Mouse (Mus musculus): ENCODE results near the gene Edn1. TPM values are rescaled to one million over a fixed set of nuclear protein-coding genes. Genes with fewer than 3 reads are reported as not detected.

Gene Edn1
- polyA plus RNA-seq, 1 experiment from 2014 or later, result 0.44 TPM

DNA sequence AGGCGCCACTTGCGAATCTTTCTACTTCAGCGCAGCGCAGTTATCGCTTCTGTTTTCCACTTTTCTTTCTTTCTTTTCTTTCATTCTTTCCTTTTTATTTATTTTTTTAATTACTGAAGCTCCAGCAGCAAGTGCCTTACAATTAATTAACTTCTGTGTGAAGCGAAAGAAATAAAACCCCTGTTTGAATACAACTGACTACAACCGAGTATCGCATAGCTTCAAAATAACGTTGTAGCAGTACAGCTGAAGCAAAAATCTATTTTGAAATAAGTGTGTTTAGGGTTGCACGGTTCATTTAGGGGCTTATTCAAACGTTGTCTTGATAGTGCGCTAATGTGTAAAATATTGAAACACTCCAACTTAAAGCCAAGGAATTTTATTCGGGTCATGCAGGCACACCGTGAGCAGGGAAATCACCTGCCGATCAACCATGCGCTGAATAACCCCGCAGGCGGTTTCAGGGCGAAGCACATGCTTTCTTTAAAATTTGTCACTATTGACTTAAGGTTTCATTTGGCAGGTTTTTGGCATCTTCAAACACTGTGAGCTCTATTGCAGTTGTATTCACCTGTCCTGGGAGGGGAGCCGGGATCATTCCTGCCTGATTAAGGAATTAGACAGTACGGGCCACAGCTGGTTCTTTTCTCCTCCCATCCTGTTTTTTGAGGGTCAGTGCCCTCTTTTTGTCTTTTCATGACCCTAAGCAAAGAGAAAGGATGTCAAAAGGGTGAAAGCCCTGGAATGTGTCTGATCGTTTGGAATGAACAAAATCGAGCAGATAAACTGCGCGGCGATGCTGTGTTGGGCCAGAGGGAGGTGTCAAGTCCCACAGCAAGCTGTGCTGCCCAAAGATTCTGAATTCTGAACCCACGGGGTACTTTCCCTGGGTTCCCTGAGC is 935 bp downstream of the Edn1 start:
- no peaks in the 10 kb centered on the region for H3K79me2 ChIP-seq (ENCODE audit: inconsistent target)
- WGBS (ENCODE audit: missing documents), result 12% methylated on average over 27 of the region's 27 CpGs
- no peak overlapping the region for H3K27ac ChIP-seq
- H3K36me3 ChIP-seq (ENCODE audit: inconsistent target), result no peaks in the 10 kb centered on the region
- H3K4me3 ChIP-seq (ENCODE audit: inconsistent target), result peak overlapping the region; percentile 25

DNA sequence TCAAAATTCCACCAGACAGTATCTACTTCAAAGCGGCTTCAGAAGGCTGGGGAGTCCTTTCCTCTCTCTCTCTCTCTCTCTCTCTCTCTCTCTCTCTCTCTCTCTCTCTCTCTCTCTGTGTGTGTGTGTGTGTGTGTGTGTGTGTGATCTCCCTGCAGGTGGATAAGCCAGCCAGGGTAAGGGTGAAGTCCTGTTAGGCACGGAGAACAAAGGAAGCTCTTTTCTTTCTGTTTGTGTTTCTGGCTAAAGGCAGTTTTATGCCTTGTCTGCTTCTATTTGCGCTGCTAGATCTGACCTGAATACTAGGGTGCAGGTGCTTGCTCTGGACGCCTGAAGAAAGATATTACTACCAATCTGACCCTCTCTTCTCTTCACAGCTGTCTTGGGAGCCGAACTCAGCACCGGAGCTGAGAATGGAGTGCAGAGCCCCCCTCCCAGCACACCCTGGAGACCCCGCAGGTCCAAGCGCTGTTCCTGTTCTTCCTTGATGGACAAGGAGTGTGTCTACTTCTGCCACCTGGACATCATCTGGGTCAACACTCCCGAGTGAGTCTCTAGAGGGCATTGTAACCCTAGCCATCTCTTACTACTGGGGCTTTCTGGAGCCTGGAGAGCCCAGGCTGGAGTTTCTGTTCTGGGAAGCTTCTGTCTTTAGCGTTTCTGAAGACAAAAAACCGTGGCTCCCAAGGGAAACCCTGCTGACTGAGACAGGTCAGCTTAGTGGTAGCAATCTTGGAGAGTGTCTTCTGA is 2.1 kb downstream of the Edn1 start:
- H3K79me2 ChIP-seq (ENCODE audit: inconsistent target), result no peaks in the 10 kb centered on the region
- H3K36me3 ChIP-seq (ENCODE audit: inconsistent target), result no peaks in the 10 kb centered on the region
- H3K27ac ChIP-seq, result no peak overlapping the region
- WGBS (ENCODE audit: missing documents), result 30% methylated on average over 11 of the region's 11 CpGs
- H3K4me3 ChIP-seq (ENCODE audit: inconsistent target), result no peak overlapping the region

DNA sequence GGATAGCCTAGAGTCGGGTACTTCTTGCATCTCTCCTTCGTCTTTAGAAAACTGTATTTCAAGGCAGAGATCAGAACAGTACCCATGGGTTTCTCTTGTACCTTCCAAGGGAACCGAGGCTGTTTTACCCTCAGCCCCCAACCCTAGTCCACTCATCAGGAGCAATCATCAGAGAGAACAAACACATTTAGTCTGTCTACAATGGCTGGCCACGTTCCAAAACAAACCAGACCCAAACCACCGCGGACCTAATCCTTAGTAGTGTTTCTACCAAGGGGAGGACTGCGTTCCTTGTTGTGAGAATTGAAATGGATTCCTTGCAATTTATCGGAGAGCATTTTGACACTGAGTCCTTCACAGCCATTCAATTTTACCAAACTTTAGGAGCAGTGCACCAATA is 2.9 kb downstream of the Edn1 start:
- H3K4me3 ChIP-seq (ENCODE audit: inconsistent target), result no peak overlapping the region

DNA sequence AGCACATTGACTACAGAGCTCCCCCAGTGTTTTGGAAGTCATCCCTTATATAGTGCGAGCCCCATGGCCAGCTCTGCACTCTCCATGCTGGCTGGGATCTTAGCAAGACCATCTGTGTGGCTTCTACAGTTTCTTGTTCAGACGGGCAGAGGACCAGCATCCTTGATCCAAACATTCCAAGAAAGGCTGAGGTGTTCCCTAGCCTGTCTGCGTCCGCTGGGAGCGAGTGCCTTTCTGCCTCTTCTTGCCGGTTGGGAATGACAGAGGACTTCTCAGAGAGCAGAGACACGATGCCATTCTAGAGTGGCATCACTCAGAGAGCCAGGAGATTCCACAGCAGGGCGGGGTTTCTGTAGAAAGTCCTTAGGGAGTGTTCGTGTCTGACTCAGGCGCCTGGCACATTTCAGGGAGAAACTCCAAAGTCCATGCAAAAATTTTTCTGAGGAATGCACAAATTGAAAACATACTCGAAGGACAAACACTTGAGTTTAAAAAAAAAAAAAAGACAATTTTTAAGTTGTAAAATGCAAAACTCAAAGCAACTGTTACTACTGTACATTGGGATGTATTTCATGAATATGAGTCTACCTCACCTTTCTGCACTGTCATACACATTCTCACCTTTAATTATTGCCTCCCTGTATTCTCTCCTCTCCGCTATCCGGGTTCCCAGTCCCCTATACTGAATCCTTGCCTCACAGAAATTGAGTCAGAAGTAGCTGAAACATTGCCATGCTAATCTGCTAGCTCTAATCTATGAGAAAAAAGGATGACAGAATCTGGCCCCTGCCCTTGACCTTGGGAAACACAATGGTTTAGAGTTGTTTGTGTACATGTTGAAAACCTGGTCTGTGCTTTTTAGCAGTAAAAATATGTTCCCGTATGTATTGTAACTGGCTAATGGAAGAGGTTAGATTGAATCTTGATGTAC is 5.9 kb downstream of the Edn1 start:
- Histone ChIP-seq H3K36me3 (ENCODE audit: inconsistent target) (no peaks in the 10 kb centered on the region), H3K79me2 (ENCODE audit: inconsistent target) (no peaks in the 10 kb centered on the region), H3K4me3 (ENCODE audit: inconsistent target) (no peak overlapping the region), H3K27ac (no peak overlapping the region)
- WGBS (ENCODE audit: missing documents), result 90% methylated on average over 14 of the region's 14 CpGs

More for the DNA sequence above, 2.9 kb downstream of the Edn1 start:
- 60% methylated on average over 8 of the region's 8 CpGs for WGBS (ENCODE audit: missing documents)
- no peaks in the 10 kb centered on the region for H3K36me3 ChIP-seq (ENCODE audit: inconsistent target)
- H3K79me2 ChIP-seq (ENCODE audit: inconsistent target), result no peaks in the 10 kb centered on the region
- no peak overlapping the region for H3K27ac ChIP-seq

DNA sequence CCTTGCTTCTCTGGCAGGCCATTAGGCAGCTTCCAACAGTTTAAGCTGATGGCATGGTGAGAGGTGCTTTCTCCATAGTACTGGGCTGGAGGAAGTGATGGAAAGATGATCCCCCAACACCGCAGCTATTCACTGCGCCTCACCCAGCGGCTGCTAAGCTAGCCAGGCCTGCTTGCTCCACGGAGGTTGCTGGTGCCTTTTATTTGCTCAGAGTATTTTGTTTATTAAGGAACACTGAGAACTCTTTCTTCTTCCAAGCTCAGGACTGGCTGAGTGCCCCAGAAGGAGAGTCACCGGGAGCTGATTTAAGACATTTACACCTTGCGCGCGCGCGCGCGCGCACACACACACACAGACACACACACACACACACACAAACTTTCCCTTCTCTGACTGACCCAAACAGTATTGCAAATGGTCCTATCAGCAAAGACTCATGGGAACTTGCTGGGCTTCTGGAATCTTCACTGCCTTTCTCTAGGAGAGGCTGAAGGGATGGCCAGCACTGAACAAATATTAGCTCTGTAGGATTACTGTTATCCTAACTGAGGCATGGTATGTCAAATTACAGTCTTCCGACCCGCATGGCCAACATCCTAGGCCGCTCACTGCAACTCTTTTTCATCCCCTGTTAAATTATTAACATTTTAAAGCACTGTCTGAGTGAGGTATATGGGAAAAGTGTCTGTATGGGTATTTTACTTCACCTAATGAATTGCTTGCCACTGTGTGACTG is 7.3 kb downstream of the Edn1 start:
- Histone ChIP-seq H3K27ac (no peak overlapping the region), H3K79me2 (ENCODE audit: inconsistent target) (no peaks in the 10 kb centered on the region), H3K36me3 (ENCODE audit: inconsistent target) (no peaks in the 10 kb centered on the region), H3K4me3 (ENCODE audit: inconsistent target) (no peak overlapping the region)
- 87% methylated on average over 9 of the region's 16 CpGs for WGBS (ENCODE audit: missing documents)

DNA sequence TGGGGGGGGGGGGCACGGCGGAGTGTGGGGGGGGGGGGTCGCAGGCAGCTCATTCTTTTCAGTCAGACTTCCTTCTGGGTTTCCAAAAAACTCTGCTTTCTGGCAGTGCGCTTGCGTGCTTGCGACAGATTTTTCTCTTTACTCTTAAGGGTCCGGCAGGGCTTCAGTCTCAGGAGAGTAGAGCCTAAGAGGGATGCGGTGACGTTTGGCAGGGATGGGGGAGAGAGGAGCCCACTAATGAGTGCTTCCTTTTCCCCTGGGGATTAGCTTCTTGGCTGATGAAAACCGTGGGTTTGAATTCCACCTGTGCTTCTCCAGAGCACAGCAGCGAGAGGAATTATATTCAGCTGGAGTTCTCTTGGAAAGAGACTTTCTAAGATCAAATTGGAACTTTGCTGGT is 8.5 kb downstream of the Edn1 start:
- H3K27ac ChIP-seq, result no peak overlapping the region
- no peaks in the 10 kb centered on the region for H3K36me3 ChIP-seq (ENCODE audit: inconsistent target)
- H3K4me3 ChIP-seq (ENCODE audit: inconsistent target), result no peak overlapping the region
- H3K79me2 ChIP-seq (ENCODE audit: inconsistent target), result no peaks in the 10 kb centered on the region
- 26% methylated on average over 11 of the region's 11 CpGs for WGBS (ENCODE audit: missing documents)

DNA sequence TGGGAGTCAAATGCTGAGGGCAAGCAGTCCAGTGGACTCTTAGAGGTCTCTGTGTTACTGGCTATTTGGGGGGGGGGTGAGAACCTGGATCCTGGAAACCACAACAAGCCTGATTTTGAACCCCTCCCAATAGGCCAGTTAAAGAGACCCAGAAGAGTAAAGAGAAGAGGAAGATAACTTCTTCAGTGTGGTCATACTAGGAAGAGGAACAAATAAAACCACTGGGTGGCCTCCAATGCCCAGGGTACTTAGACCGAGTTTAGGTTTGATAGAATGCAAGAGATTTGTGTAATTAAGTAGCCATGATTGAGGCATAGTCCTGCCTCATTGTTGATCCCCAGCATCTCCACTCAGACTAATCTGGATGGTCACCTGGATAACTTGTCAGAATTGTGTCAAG is 14.4 kb downstream of the Edn1 start:
- Histone ChIP-seq H3K79me2 (ENCODE audit: inconsistent target) (no peaks in the 10 kb centered on the region), H3K4me3 (ENCODE audit: inconsistent target) (no peak overlapping the region), H3K36me3 (ENCODE audit: inconsistent target) (no peaks in the 10 kb centered on the region), H3K27ac (no peak overlapping the region)
- WGBS (ENCODE audit: missing documents), result 0% methylated on average over 1 of the region's 1 CpGs

DNA sequence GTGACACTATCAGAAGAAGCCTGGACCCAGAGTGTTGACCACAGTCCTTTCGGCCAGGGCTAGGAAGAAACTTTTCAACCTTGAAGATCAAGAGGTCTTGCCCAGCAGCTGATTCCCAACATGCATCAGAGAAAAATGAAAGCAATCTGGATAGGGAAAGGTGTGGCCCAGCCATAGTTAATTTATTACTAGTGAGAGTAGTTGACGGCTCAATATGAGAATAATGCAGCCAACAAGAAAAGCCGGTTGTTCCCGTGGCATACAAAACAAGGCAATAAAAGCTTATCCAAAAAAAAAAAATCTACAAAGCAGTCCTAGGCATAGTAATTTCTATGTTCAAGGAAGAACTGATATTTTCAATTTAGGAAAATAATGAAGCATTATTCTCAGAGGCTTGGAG is 16.5 kb downstream of the Edn1 start:
- Histone ChIP-seq H3K4me3 (ENCODE audit: inconsistent target) (no peak overlapping the region), H3K36me3 (ENCODE audit: inconsistent target) (no peaks in the 10 kb centered on the region), H3K27ac (no peak overlapping the region), H3K79me2 (ENCODE audit: inconsistent target) (no peaks in the 10 kb centered on the region)
- WGBS (ENCODE audit: missing documents), result 100% methylated on average over 4 of the region's 4 CpGs

DNA sequence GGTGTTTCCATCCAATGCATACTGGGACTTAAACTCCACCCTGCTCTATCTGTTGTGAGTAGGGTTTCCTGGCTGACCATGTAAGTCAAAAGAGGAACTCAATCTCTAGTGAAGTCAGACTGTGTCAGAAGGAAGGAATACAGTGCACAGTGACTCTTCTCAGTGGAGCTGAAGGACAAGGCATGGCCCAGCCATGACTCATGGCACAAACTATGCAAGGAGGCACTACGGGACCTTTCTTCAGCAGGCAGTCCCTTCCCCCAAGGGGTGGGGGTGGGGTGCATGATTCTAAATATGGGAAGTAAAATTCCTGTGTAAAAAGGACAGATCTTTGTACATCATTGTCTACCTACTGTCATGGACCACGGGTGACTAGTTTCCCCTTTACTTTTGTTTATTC is 27.3 kb downstream of the Edn1 start:
- WGBS (ENCODE audit: missing documents), result 27% methylated on average over 2 of the region's 2 CpGs

DNA sequence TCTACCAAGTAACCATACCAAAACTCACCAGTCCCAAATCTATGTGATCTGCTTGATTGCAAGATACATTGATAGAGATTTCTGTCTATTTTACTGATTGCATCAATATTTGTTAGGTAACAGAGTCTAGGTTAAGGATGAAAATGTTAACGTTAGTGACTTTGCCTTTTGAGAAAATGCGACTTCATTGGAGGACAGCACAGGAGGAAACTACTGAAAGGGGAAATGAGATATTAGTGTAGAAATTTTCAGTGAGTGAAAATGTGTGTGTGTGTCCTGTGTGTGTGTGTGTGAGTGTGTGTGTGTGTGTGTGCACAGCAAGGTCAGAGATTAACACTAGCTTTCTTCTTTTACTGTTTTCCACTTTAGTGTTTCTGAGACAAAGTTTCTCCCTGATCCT is 29.8 kb downstream of the Edn1 start:
- Histone ChIP-seq H3K4me3 (ENCODE audit: inconsistent target) (no peak overlapping the region), H3K36me3 (ENCODE audit: inconsistent target) (no peaks in the 10 kb centered on the region), H3K79me2 (ENCODE audit: inconsistent target) (no peaks in the 10 kb centered on the region), H3K27ac (no peak overlapping the region)
- 37% methylated on average over 2 of the region's 2 CpGs for WGBS (ENCODE audit: missing documents)

More for the DNA sequence above, 27.3 kb downstream of the Edn1 start:
- Histone ChIP-seq H3K79me2 (ENCODE audit: inconsistent target) (no peaks in the 10 kb centered on the region), H3K4me3 (ENCODE audit: inconsistent target) (no peak overlapping the region), H3K27ac (peak overlapping the region; percentile 38; the same call in 1 of the 2 replicates), H3K36me3 (ENCODE audit: inconsistent target) (no peaks in the 10 kb centered on the region)

DNA sequence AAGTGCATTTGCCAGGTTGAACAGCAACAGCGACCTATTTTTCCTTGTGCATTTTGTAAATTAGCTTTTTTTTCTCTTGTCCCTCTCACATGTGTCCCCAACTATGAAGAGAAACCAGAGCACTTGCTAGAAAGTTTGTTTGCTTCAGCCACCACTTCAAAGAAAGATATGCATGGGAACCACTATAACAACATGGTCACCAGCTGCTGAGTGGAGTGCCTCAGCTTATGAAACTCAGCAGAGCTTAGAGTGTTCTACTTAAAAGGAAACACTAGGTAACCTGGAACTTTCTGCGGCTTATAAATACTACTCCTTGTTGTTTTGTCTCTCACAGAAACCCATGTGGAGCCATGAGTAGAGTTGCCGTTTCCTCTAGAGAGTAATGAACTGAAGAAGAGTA is 33.7 kb downstream of the Edn1 start:
- Histone ChIP-seq H3K4me3 (ENCODE audit: inconsistent target) (no peak overlapping the region), H3K36me3 (ENCODE audit: inconsistent target) (no peaks in the 10 kb centered on the region), H3K79me2 (ENCODE audit: inconsistent target) (no peaks in the 10 kb centered on the region), H3K27ac (no peak overlapping the region)
- 100% methylated on average over 3 of the region's 3 CpGs for WGBS (ENCODE audit: missing documents)

DNA sequence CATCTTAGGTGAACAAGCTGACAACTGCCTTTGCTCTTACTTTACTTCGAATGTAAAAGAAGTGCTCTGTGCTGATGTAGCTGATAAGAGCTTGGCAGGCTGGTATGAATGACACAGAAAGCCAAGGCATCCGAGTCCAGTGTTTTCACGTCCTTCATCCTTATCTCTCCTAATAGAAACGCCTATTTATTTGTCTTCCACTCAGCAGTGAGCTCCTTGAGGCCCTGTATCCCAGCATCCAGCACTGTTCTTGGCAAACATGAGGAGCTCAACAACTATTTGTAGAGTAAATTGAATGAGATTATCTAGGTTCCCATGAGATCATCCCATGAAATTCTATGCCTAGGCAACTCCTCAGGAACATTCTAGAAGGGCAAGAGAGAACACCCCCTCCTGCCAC is 35.1 kb downstream of the Edn1 start:
- Histone ChIP-seq H3K36me3 (ENCODE audit: inconsistent target) (no peaks in the 10 kb centered on the region), H3K4me3 (ENCODE audit: inconsistent target) (no peak overlapping the region), H3K79me2 (ENCODE audit: inconsistent target) (no peaks in the 10 kb centered on the region), H3K27ac (no peak overlapping the region)
- WGBS (ENCODE audit: missing documents), result 62% methylated on average over 4 of the region's 4 CpGs

DNA sequence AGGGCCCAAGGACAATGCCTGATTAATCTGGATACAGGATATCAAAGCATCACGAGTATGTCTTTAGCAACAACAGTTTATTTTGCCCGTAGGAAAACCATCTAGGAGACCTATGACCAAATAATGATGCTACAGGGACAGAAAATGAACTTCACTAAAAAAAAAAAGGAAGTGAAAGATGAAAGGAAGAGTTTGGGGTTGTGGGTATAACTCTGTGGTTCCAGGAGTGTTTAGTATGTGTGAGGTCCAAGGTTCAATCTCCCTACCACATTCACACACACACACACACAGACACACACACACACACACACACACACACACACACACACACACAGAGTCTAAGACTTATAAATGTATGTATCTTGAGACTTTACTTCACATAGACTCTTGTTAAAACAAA is 35.8 kb downstream of the Edn1 start:
- 29% methylated on average over 2 of the region's 2 CpGs for WGBS (ENCODE audit: missing documents)
- no peaks in the 10 kb centered on the region for H3K79me2 ChIP-seq (ENCODE audit: inconsistent target)
- no peak overlapping the region for H3K4me3 ChIP-seq (ENCODE audit: inconsistent target)
- H3K36me3 ChIP-seq (ENCODE audit: inconsistent target), result no peaks in the 10 kb centered on the region
- no peak overlapping the region for H3K27ac ChIP-seq

DNA sequence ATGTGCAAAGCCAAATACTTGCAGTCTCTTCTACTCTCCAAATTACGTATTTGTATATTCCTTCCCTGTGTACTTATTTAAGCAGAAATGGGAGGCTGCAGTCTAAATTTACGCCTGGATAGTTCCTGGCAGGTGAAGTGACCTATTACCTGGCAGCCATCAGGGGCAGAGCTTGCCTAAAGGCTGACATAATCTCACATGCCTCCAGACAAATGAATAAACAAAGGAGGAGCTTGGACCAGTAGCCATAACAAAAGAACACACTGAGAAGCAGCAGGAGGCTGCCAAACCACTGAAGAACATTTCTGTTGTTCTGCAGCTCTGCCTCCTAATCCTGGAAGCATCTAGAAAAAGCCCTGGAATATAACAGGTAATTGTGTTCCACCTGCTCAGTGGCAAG is 38.2 kb downstream of the Edn1 start:
- H3K36me3 ChIP-seq (ENCODE audit: inconsistent target), result no peaks in the 10 kb centered on the region
- no peak overlapping the region for H3K4me3 ChIP-seq (ENCODE audit: inconsistent target)
- H3K27ac ChIP-seq, result no peak overlapping the region
- 96% methylated on average over 2 of the region's 2 CpGs for WGBS (ENCODE audit: missing documents)
- H3K79me2 ChIP-seq (ENCODE audit: inconsistent target), result no peaks in the 10 kb centered on the region
